Mouse (Mus musculus) ES-E14 (cell line): Measurements from ENCODE around the gene Gpr146. TPM values are rescaled to one million over a fixed set of nuclear protein-coding genes. Genes with fewer than 3 reads are reported as not detected.

Experiments
- DNase-seq: peaks from one replicate; pipeline ENCODE4 v3.0.0-alpha.2; 2013; ENCODE audit warnings: low read depth, low spot score
- H3K27ac ChIP-seq: 2 replicates; pipeline ENCODE4 v1.5.1; 2012; ENCODE audit warnings: low read depth, mild to moderate bottlenecking, low read length, moderate library complexity, mixed read lengths; ENCODE audit not compliant: poor library complexity, insufficient read depth, severe bottlenecking
- H3K36me3 ChIP-seq: 2 replicates; pipeline ENCODE4 v1.6.1; 2012; ENCODE audit warnings: mild to moderate bottlenecking, low read length, moderate library complexity, mixed read lengths; ENCODE audit not compliant: control insufficient read depth, poor library complexity, insufficient read depth, severe bottlenecking
- H3K4me1 ChIP-seq, 2 experiments: fragments of 150-350 bp in 1 of 2; sonication (generic) in 1 of 2; 2 replicates each; pipeline ENCODE4 v1.6.1; 2012; ENCODE audit warnings: low read length in 2 of 2, mild to moderate bottlenecking in 1 of 2, mixed read lengths in 1 of 2; ENCODE audit not compliant: control insufficient read depth in 2 of 2, insufficient read depth in 2 of 2, poor library complexity in 1 of 2
- H3K4me3 ChIP-seq, 2 experiments: fragments of 150-350 bp in 1 of 2; sonication (generic) in 1 of 2; 2 replicates each; pipeline ENCODE4 v1.5.1; 2012; ENCODE audit warnings: low read length in 2 of 2, low read depth in 1 of 2, mild to moderate bottlenecking in 1 of 2, mixed read lengths in 1 of 2; ENCODE audit not compliant: insufficient read depth in 1 of 2, poor library complexity in 1 of 2, severe bottlenecking in 1 of 2
- H3K9ac ChIP-seq: 2 replicates; pipeline ENCODE4 v1.6.1; 2012; ENCODE audit warnings: low read depth, mild to moderate bottlenecking, low read length, mixed read lengths; ENCODE audit not compliant: poor library complexity, insufficient read depth, severe bottlenecking
- H3K9me3 ChIP-seq: fragments of 150-350 bp; sonication (generic); 2 replicates; pipeline ENCODE4 v1.6.1; 2012; ENCODE audit warnings: low read depth, mild to moderate bottlenecking, low read length; ENCODE audit not compliant: control insufficient read depth, insufficient read depth
- CHD2 ChIP-seq: IDR thresholded peaks from 2 replicates; pipeline ENCODE4 v1.6.1; 2014; ENCODE audit warnings: mild to moderate bottlenecking, low read depth, low read length, inconsistent platforms
- HCFC1 ChIP-seq: IDR thresholded peaks from 2 replicates; pipeline ENCODE4 v1.6.1; 2012; ENCODE audit warnings: low read length, inconsistent platforms, borderline replicate concordance; ENCODE audit not compliant: insufficient read depth
- MAFK ChIP-seq: IDR thresholded peaks from 2 replicates; pipeline ENCODE4 v1.6.1; 2014; ENCODE audit warnings: mild to moderate bottlenecking, low read depth, low read length, inconsistent platforms; ENCODE audit not compliant: insufficient read depth
- ZC3H11A ChIP-seq: IDR thresholded peaks from 2 replicates; pipeline ENCODE4 v1.6.1; 2012; ENCODE audit warnings: low read depth, mild to moderate bottlenecking, inconsistent platforms, low read length, borderline replicate concordance
- ZNF384 ChIP-seq: IDR thresholded peaks from 2 replicates; pipeline ENCODE4 v1.6.1; 2012; ENCODE audit warnings: low read depth, low read length, inconsistent platforms
- in situ Hi-C, 2 experiments: fragments of 600-800 bp; cut with MboI; formaldehyde crosslinking; loops; one replicate each; pipeline ENCODE4 v1.15.1; 2025; ENCODE audit warnings: low sequenced_read_pairs in 2 of 2, inconsistent platforms in 1 of 2; ENCODE audit not compliant: unreplicated experiment in 2 of 2
- total RNA-seq: library from RNA; depleted of rRNA; stranded (reverse); fragments of 300-350 nt; gene quantifications from 2 replicates; pipeline ENCODE4 v1.2.3, GENCODE M21; 2012

Gpr146 gene
- total RNA-seq, 1 experiment: 1.1 TPM

DNA sequence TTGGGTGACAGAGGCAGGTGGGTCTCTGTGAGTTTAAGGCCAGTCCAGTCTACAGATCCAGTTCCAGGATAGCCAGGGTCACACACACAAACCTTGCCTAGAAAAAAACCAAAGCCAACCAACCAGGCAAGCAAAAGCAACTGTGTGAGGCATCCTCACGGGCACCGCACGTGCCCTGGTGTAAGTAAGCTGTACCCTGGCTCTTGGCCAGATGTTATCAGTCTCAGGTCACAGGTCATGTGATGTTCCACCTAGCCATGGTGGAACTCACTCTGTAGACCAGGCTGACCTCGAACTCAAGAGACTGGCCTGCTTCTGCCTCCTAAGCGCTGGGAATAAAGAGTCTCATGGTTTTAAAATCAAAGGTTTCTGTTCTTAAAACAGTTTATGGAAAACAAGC lies 18.3 kb upstream of the Gpr146 start:
- Histone ChIP-seq H3K4me1 (peaks cover 0 to 6% of the 10 kb centered on the region in 2 experiments; a peak in 1 of 4 replicates), H3K9me3 (no peaks in the 10 kb centered on the region), H3K4me3 (no peak overlapping the region), H3K27ac (no peak overlapping the region), H3K36me3 (peaks cover 10% of the 10 kb centered on the region; the same call in 1 of the 2 replicates), H3K9ac (no peak overlapping the region)
- no peak for DNase-seq
- no peak for TF ChIP-seq HCFC1
- no peak for TF ChIP-seq MAFK
- TF ChIP-seq ZC3H11A: no peak
- no peak for TF ChIP-seq ZNF384
- TF ChIP-seq CHD2: no peak
- in situ Hi-C loops: no loop called here

DNA sequence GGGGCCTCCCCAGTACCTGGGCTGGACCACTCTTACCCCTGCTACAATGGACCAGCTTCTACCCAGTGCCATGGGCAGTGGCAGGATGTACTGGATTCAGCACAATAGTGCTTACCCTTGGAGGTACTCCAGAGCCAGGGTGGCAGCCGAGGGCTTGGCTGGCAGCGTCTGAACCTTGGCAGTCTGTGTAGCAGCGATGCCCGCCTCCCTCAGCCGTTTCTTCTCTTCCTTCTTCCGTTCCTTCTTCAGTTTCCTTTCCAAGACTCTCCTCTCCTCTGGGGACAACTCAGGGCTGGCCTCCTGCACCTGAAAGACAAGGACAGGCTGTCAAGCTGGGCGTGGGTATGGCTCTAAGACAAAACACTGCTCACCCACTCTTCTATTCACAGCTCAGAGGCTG lies 13.6 kb upstream of the Gpr146 start:
- Histone ChIP-seq H3K9ac (no peak overlapping the region), H3K36me3 (peaks cover 10% of the 10 kb centered on the region; the same call in 1 of the 2 replicates), H3K9me3 (no peaks in the 10 kb centered on the region), H3K4me1 (peaks cover 2 to 26% of the 10 kb centered on the region in 2 experiments; a peak in 2 of 4 replicates), H3K4me3 (no peak overlapping the region), H3K27ac (no peak overlapping the region)
- in situ Hi-C loops: no loop called here
- no peak for DNase-seq
- no peak for TF ChIP-seq HCFC1
- TF ChIP-seq MAFK: no peak
- TF ChIP-seq CHD2: no peak
- no peak for TF ChIP-seq ZC3H11A
- TF ChIP-seq ZNF384: no peak

- Histone ChIP-seq H3K36me3 (peaks cover 10% of the 10 kb centered on the region; the same call in 1 of the 2 replicates), H3K9ac (no peak overlapping the region), H3K4me3 (no peak overlapping the region), H3K27ac (peak overlapping the region; percentile 40; the same call in 1 of the 2 replicates), H3K9me3 (no peaks in the 10 kb centered on the region), H3K4me1 (peaks cover 2 to 26% of the 10 kb centered on the region in 2 experiments; a peak in 2 of 4 replicates)
- peak; percentile 81 for DNase-seq
- TF ChIP-seq CHD2 (no peak), ZC3H11A (peak; percentile 80)
- in situ Hi-C loops: no loop called here
Observed at GRCm38 (mm10) chr5:139364260-139364910, 13.1 kb upstream of the Gpr146 start.

DNA sequence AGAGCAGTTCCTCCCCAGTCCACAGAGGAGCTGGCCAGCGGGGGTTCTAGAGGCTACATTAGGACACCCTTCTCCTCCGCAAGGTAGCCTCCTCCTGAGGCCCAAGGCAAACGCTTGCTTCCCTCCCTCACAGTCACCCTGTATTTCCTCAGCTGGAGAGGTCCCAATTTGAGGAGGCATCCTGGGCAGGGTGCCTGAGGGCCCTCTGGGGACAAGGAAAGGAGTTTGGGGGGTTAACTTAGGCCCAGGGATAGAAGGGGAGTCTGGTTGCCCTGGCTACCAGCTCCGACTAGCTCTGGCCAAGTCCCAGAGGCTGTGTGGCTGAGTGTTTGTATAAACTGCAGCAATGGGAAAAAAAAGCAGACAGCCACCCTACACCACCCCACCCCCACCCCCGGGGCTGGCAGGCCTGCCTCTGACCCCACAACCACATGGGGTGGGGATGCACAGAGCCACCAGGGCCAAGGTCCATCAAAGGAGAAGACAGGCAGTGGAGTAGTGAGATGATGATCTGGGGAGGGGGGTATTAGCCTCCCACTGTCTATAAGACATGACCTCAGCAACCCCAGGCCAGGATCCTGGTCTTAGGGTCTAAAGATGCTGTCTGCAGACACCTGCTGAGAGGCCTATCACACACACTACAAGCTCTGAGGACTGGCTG lies 12.5 kb upstream of the Gpr146 start:
- Histone ChIP-seq H3K4me1 (peaks cover 2 to 26% of the 10 kb centered on the region in 2 experiments; a peak in 2 of 4 replicates), H3K4me3 (no peak overlapping the region), H3K36me3 (peaks cover 7% of the 10 kb centered on the region; the same call in 1 of the 2 replicates), H3K9me3 (no peaks in the 10 kb centered on the region), H3K27ac (0 out of 2 replicates have a peak overlapping the region, but pooled peaks have one; percentile 14), H3K9ac (peak overlapping the region; percentile 21; the same call in 1 of the 2 replicates)
- in situ Hi-C loops: no loop called here
- no peak for TF ChIP-seq ZC3H11A
- no peak for TF ChIP-seq HCFC1
- no peak for TF ChIP-seq ZNF384
- no peak for TF ChIP-seq MAFK
- TF ChIP-seq CHD2: no peak
- no peak for DNase-seq
